Mouse (Mus musculus): ENCODE data around the gene Adcy6. TPM values are rescaled to one million over a fixed set of nuclear protein-coding genes. Genes with fewer than 3 reads are reported as not detected.

The Adcy6 gene
- polyA plus RNA-seq, 1 experiment, result 15.0 TPM

- Histone ChIP-seq H3K27me3 (ENCODE audit: control insufficient read depth, insufficient read depth, low read length) (no peaks in the 10 kb centered on the region), H3K4me1 (ENCODE audit: control insufficient read depth, insufficient read depth, low read length) (peaks cover 9% of the 10 kb centered on the region), H3K27ac (ENCODE audit: control insufficient read depth, insufficient read depth, low read depth, low read length) (no peak overlapping the region), H3K4me3 (ENCODE audit: control insufficient read depth, low read depth, low read length) (peak overlapping the region; percentile 71), H3K36me3 (ENCODE audit: control insufficient read depth, insufficient read depth, low read length) (no peaks in the 10 kb centered on the region)
- TF ChIP-seq CTCF (IDR thresholded peaks at IDR 0.05; ENCODE audit: control insufficient read depth, insufficient read depth, insufficient replicate concordance, low read depth, low read length), result no peak
- TF ChIP-seq POLR2A (IDR thresholded peaks at IDR 0.05; ENCODE audit: control insufficient read depth, low read depth, low read length), result no peak
Measured at GRCm38 (mm10) chr15:98569795-98570365, 40.0 kb downstream of the Adcy6 start.

GRCm38 (mm10) chr15:98569216-98569615, 40.7 kb downstream of the Adcy6 start:
- no peak overlapping the region for H3K27ac ChIP-seq (ENCODE audit: control insufficient read depth, insufficient read depth, low read depth, low read length)
- TF ChIP-seq POLR2A (IDR thresholded peaks at IDR 0.05; ENCODE audit: control insufficient read depth, low read depth, low read length) (no peak), CTCF (IDR thresholded peaks at IDR 0.05; ENCODE audit: control insufficient read depth, insufficient read depth, insufficient replicate concordance, low read depth, low read length) (no peak)

GRCm38 (mm10) chr15:98568256-98569033, 41.4 kb downstream of the Adcy6 start:
- Histone ChIP-seq H3K4me3 (ENCODE audit: control insufficient read depth, low read depth, low read length) (peak overlapping the region; percentile 96), H3K27me3 (ENCODE audit: control insufficient read depth, insufficient read depth, low read length) (no peaks in the 10 kb centered on the region), H3K4me1 (ENCODE audit: control insufficient read depth, insufficient read depth, low read length) (peaks cover 8% of the 10 kb centered on the region), H3K27ac (ENCODE audit: control insufficient read depth, insufficient read depth, low read depth, low read length) (peak overlapping the region; percentile 94), H3K36me3 (ENCODE audit: control insufficient read depth, insufficient read depth, low read length) (no peaks in the 10 kb centered on the region; the same call in 1 of the 2 replicates)
- TF ChIP-seq POLR2A (IDR thresholded peaks at IDR 0.05; ENCODE audit: control insufficient read depth, low read depth, low read length) (no peak), CTCF (IDR thresholded peaks at IDR 0.05; ENCODE audit: control insufficient read depth, insufficient read depth, insufficient replicate concordance, low read depth, low read length) (no peak)

More at GRCm38 (mm10) chr15:98569216-98569615, 40.7 kb downstream of the Adcy6 start:
- H3K36me3 ChIP-seq (ENCODE audit: control insufficient read depth, insufficient read depth, low read length), result no peaks in the 10 kb centered on the region
- peak overlapping the region; percentile 96 for H3K4me3 ChIP-seq (ENCODE audit: control insufficient read depth, low read depth, low read length)
- H3K4me1 ChIP-seq (ENCODE audit: control insufficient read depth, insufficient read depth, low read length), result peaks cover 8% of the 10 kb centered on the region
- no peaks in the 10 kb centered on the region for H3K27me3 ChIP-seq (ENCODE audit: control insufficient read depth, insufficient read depth, low read length)

- Histone ChIP-seq H3K27ac (ENCODE audit: control insufficient read depth, insufficient read depth, low read depth, low read length) (peak overlapping the region; percentile 94), H3K27me3 (ENCODE audit: control insufficient read depth, insufficient read depth, low read length) (no peaks in the 10 kb centered on the region), H3K36me3 (ENCODE audit: control insufficient read depth, insufficient read depth, low read length) (no peaks in the 10 kb centered on the region; the same call in 1 of the 2 replicates), H3K4me3 (ENCODE audit: control insufficient read depth, low read depth, low read length) (peak overlapping the region; percentile 96), H3K4me1 (ENCODE audit: control insufficient read depth, insufficient read depth, low read length) (peaks cover 8% of the 10 kb centered on the region)
- no peak for TF ChIP-seq CTCF (IDR thresholded peaks at IDR 0.05; ENCODE audit: control insufficient read depth, insufficient read depth, insufficient replicate concordance, low read depth, low read length)
- peak; percentile 93 for TF ChIP-seq POLR2A (IDR thresholded peaks at IDR 0.05; ENCODE audit: control insufficient read depth, low read depth, low read length)
Measured at GRCm38 (mm10) chr15:98567278-98568134, 42.4 kb downstream of the Adcy6 start.

- TF ChIP-seq CTCF (IDR thresholded peaks at IDR 0.05; ENCODE audit: control insufficient read depth, insufficient read depth, insufficient replicate concordance, low read depth, low read length), result no peak
- no peak for TF ChIP-seq POLR2A (IDR thresholded peaks at IDR 0.05; ENCODE audit: control insufficient read depth, low read depth, low read length)
- H3K27ac ChIP-seq (ENCODE audit: control insufficient read depth, insufficient read depth, low read depth, low read length), result peak overlapping the region; percentile 86
- peaks cover 8% of the 10 kb centered on the region for H3K4me1 ChIP-seq (ENCODE audit: control insufficient read depth, insufficient read depth, low read length)
- no peaks in the 10 kb centered on the region; the same call in 1 of the 2 replicates for H3K36me3 ChIP-seq (ENCODE audit: control insufficient read depth, insufficient read depth, low read length)
- peak overlapping the region; percentile 96 for H3K4me3 ChIP-seq (ENCODE audit: control insufficient read depth, low read depth, low read length)
- no peaks in the 10 kb centered on the region for H3K27me3 ChIP-seq (ENCODE audit: control insufficient read depth, insufficient read depth, low read length)
Measured at GRCm38 (mm10) chr15:98566973-98567277, 43.0 kb downstream of the Adcy6 start.

- no peak overlapping the region for H3K27ac ChIP-seq (ENCODE audit: control insufficient read depth, insufficient read depth, low read depth, low read length)
- no peaks in the 10 kb centered on the region; the same call in 1 of the 2 replicates for H3K36me3 ChIP-seq (ENCODE audit: control insufficient read depth, insufficient read depth, low read length)
- no peaks in the 10 kb centered on the region for H3K27me3 ChIP-seq (ENCODE audit: control insufficient read depth, insufficient read depth, low read length)
- no peaks in the 10 kb centered on the region for H3K4me1 ChIP-seq (ENCODE audit: control insufficient read depth, insufficient read depth, low read length)
- TF ChIP-seq POLR2A (IDR thresholded peaks at IDR 0.05; ENCODE audit: control insufficient read depth, low read depth, low read length) (no peak), CTCF (IDR thresholded peaks at IDR 0.05; ENCODE audit: control insufficient read depth, insufficient read depth, insufficient replicate concordance, low read depth, low read length) (no peak)
- no peak overlapping the region for H3K4me3 ChIP-seq (ENCODE audit: control insufficient read depth, low read depth, low read length)
Measured at GRCm38 (mm10) chr15:98557186-98557585, 52.7 kb downstream of the Adcy6 start.

GRCm38 (mm10) chr15:98555881-98556280, 54.0 kb downstream of the Adcy6 start:
- no peak overlapping the region for H3K4me3 ChIP-seq (ENCODE audit: control insufficient read depth, low read depth, low read length)
- H3K4me1 ChIP-seq (ENCODE audit: control insufficient read depth, insufficient read depth, low read length), result no peaks in the 10 kb centered on the region
- H3K27ac ChIP-seq (ENCODE audit: control insufficient read depth, insufficient read depth, low read depth, low read length), result no peak overlapping the region
- peaks cover 2% of the 10 kb centered on the region for H3K36me3 ChIP-seq (ENCODE audit: control insufficient read depth, insufficient read depth, low read length)
- TF ChIP-seq POLR2A (IDR thresholded peaks at IDR 0.05; ENCODE audit: control insufficient read depth, low read depth, low read length), result no peak
- TF ChIP-seq CTCF (IDR thresholded peaks at IDR 0.05; ENCODE audit: control insufficient read depth, insufficient read depth, insufficient replicate concordance, low read depth, low read length), result no peak
- no peaks in the 10 kb centered on the region for H3K27me3 ChIP-seq (ENCODE audit: control insufficient read depth, insufficient read depth, low read length)

All from testis, adult 2 months (tissue).